Mouse (Mus musculus) ES-Bruce4 (cell line): Measurements from ENCODE around the gene Cxcl10. TPM values are rescaled to one million over a fixed set of nuclear protein-coding genes. Genes with fewer than 3 reads are reported as not detected.

Experiments used
- H3K27ac ChIP-seq: 2 replicates; pipeline ENCODE4 v1.5.1; 2012; ENCODE audit warnings: low read length, inconsistent platforms; ENCODE audit not compliant: insufficient read depth
- H3K27me3 ChIP-seq: 2 replicates; pipeline ENCODE4 v1.6.1; 2012; ENCODE audit warnings: mild to moderate bottlenecking, low read length, inconsistent platforms; ENCODE audit not compliant: control insufficient read depth, poor library complexity, insufficient read depth, severe bottlenecking
- H3K36me3 ChIP-seq: 2 replicates; pipeline ENCODE4 v1.6.1; 2012; ENCODE audit warnings: inconsistent platforms, mild to moderate bottlenecking, low read length, moderate library complexity; ENCODE audit not compliant: control insufficient read depth, poor library complexity, insufficient read depth, severe bottlenecking
- H3K4me1 ChIP-seq: one replicate; pipeline ENCODE4 v1.8.1; 2011; ENCODE audit warnings: low read length; ENCODE audit not compliant: control insufficient read depth, insufficient read depth
- H3K4me3 ChIP-seq: 2 replicates; pipeline ENCODE4 v1.5.1; 2011; ENCODE audit warnings: low read depth, mild to moderate bottlenecking, low read length
- H3K9ac ChIP-seq: 2 replicates; pipeline ENCODE4 v1.6.1; 2012; ENCODE audit warnings: low read depth, mild to moderate bottlenecking, inconsistent platforms; ENCODE audit not compliant: poor library complexity, severe bottlenecking
- H3K9me3 ChIP-seq: replicated peaks from 2 replicates; pipeline ENCODE4 v1.6.1; 2012; ENCODE audit warnings: mild to moderate bottlenecking, low read length, inconsistent platforms; ENCODE audit not compliant: control insufficient read depth, poor library complexity, insufficient read depth, severe bottlenecking
- CTCF ChIP-seq: IDR thresholded peaks from one replicate; pipeline ENCODE4 v1.8.1; 2011; ENCODE audit warnings: low read depth, low read length
- EP300 ChIP-seq: IDR thresholded peaks from 2 replicates; pipeline ENCODE4 v1.6.1; 2011; ENCODE audit warnings: low read depth, low read length; ENCODE audit not compliant: insufficient read depth
- POLR2A ChIP-seq: IDR thresholded peaks from one replicate; pipeline ENCODE4 v1.8.1; 2011; ENCODE audit warnings: low read length; ENCODE audit not compliant: insufficient read depth
- polyA plus RNA-seq: library from polyadenylated mRNA; stranded (reverse); fragments of >200 nt; gene quantifications from 2 replicates; pipeline ENCODE4 v1.2.4, GENCODE M21; 2011; ENCODE audit warnings: low read depth; ENCODE audit not compliant: missing spikeins, insufficient read depth, insufficient read length

The Cxcl10 gene
- polyA plus RNA-seq, 1 experiment: 11.7 TPM

DNA sequence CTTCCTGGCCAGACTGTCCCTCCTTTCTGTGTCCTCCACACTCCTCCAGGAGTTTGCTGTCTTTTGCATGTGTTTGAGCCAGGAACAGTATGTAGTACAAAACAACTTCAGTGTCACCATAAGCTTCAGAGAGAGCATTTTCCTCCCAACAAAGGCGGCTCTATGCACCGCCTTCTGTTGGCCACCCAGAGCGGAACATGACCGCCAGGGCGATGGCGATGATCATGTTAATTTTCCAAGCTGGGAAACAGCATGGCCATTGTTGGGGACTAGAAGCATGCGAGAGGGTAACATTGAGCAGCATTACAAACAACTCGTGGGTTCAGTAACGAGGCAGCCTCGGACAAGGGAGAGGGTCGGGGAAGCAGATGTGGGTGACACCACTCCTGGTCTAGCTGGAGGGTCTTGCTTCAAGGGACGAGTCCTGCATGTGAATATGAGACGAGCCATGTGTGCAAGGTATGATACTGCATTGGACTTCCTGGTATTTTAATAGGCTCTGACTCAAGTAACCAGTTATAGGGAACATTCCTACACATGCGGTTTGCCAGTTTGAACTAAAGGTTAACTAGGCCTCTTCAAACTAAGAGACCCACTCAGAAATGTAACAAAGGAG, 22.8 kb upstream of the Cxcl10 start:
- H3K27me3 ChIP-seq: no peaks in the 10 kb centered on the region
- no peaks in the 10 kb centered on the region for H3K9me3 ChIP-seq
- H3K36me3 ChIP-seq: no peaks in the 10 kb centered on the region
- H3K4me3 ChIP-seq: no peak overlapping the region
- no peaks in the 10 kb centered on the region for H3K4me1 ChIP-seq
- H3K9ac ChIP-seq: no peak overlapping the region
- no peak overlapping the region for H3K27ac ChIP-seq
- TF ChIP-seq POLR2A (no peak), EP300 (no peak), CTCF (no peak)

DNA sequence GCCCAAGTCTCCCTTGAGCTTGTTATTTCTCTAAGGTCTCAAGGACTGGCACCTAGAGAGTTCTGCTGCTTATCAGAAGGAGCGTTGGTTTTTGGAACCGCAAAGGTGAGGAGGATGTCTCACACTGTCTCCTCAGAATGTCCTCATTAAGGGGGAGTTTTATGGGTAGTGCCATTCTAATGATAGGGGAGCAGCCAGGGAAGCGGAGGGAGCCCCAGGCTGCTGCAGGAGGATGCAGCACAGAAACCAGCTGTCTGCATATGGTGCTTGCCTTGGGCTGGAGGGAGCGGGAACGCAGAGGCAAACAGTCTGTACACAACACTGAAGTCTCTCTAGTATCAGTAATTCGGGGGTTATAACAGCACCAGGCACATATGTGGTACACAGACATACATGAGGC, 22.2 kb upstream of the Cxcl10 start:
- H3K27ac ChIP-seq: no peak overlapping the region

DNA sequence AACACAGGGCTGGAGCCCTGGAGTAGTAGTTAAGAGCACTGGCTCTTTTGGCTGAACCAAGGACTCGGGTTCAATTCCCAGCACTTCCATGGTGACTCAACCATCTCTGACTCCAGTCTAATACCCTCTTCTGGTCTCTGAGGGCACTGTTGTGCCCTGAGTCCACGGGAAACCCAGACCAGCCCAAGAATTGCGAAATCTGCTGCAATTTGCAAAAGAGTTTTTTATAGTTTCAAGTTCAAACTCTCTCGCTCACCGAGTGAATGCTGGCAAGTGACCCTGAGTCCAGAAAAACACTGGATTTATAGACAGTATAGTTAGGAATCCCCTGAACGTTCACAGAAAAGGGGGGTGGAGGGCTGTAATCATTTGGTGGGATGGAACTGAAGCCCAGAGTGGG, 21.7 kb upstream of the Cxcl10 start:
- no peaks in the 10 kb centered on the region for H3K9me3 ChIP-seq
- no peak overlapping the region for H3K27ac ChIP-seq
- H3K9ac ChIP-seq: no peak overlapping the region
- H3K4me3 ChIP-seq: no peak overlapping the region
- no peaks in the 10 kb centered on the region for H3K36me3 ChIP-seq
- no peaks in the 10 kb centered on the region for H3K4me1 ChIP-seq
- no peaks in the 10 kb centered on the region for H3K27me3 ChIP-seq
- TF ChIP-seq POLR2A: no peak
- no peak for TF ChIP-seq EP300
- no peak for TF ChIP-seq CTCF

More for the DNA sequence above, 22.2 kb upstream of the Cxcl10 start:
- H3K9me3 ChIP-seq: no peaks in the 10 kb centered on the region
- H3K36me3 ChIP-seq: no peaks in the 10 kb centered on the region
- no peak for TF ChIP-seq POLR2A
- no peak for TF ChIP-seq EP300
- TF ChIP-seq CTCF: no peak
- H3K9ac ChIP-seq: no peak overlapping the region
- no peaks in the 10 kb centered on the region for H3K27me3 ChIP-seq
- H3K4me1 ChIP-seq: no peaks in the 10 kb centered on the region
- no peak overlapping the region for H3K4me3 ChIP-seq

- Histone ChIP-seq H3K27ac (no peak overlapping the region), H3K4me3 (no peak overlapping the region), H3K9ac (no peak overlapping the region), H3K9me3 (no peaks in the 10 kb centered on the region), H3K36me3 (no peaks in the 10 kb centered on the region), H3K27me3 (no peaks in the 10 kb centered on the region), H3K4me1 (no peaks in the 10 kb centered on the region)
- no peak for TF ChIP-seq CTCF
- TF ChIP-seq POLR2A: no peak
- TF ChIP-seq EP300: no peak
These were observed 20.7 kb upstream of the Cxcl10 start for GRCm38 (mm10) chr5:92369151-92369994.

DNA sequence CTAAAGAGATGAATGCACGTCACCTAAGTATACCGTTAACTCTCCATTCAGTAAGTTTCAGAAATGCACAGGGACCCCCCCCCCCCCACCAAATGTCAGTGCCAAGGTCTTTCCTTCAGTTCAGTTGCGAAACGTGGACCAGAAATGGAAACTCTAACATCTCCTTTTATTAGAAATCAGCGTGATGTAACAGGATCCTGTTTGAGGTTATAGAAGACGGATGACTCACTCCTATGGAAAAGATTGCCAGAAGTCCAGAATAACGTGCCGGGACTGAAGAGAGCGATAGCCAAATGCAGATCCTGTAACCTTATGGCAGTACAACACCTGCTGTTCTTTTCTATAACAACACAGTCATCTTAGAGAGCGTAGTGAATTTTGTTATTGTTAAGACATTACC, 19.7 kb upstream of the Cxcl10 start:
- TF ChIP-seq POLR2A (no peak), CTCF (no peak), EP300 (no peak)
- Histone ChIP-seq H3K4me3 (no peak overlapping the region), H3K9ac (no peak overlapping the region), H3K9me3 (no peaks in the 10 kb centered on the region), H3K27ac (no peak overlapping the region), H3K36me3 (no peaks in the 10 kb centered on the region), H3K4me1 (no peaks in the 10 kb centered on the region), H3K27me3 (no peaks in the 10 kb centered on the region)

DNA sequence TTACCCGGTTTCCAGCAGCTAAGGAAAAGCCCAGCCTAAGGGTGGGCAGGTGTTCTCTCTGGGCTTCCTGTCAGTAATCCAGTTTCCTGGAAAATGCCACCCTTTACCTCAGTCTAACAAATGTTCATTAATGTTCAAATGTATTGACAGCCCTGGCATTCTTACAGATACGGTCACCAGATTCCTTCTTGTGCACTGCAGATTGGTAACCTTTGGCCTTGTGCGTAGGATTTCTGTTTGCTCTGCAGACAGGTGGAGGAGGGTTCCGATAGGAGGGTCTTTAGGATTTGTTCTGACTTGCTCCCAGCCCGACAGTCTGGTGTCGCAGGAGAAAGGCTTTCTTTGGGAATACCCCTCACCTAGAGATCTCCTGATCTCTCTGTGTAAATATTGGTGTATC, 17.9 kb upstream of the Cxcl10 start:
- no peaks in the 10 kb centered on the region for H3K4me1 ChIP-seq
- no peak overlapping the region for H3K4me3 ChIP-seq
- H3K36me3 ChIP-seq: no peaks in the 10 kb centered on the region
- TF ChIP-seq CTCF: no peak
- no peak for TF ChIP-seq EP300
- TF ChIP-seq POLR2A: no peak
- H3K9ac ChIP-seq: no peak overlapping the region
- H3K9me3 ChIP-seq: no peaks in the 10 kb centered on the region
- no peaks in the 10 kb centered on the region for H3K27me3 ChIP-seq
- H3K27ac ChIP-seq: no peak overlapping the region
